Mouse (Mus musculus): ENCODE measurements around the gene Sgce.

The Sgce gene

DNA sequence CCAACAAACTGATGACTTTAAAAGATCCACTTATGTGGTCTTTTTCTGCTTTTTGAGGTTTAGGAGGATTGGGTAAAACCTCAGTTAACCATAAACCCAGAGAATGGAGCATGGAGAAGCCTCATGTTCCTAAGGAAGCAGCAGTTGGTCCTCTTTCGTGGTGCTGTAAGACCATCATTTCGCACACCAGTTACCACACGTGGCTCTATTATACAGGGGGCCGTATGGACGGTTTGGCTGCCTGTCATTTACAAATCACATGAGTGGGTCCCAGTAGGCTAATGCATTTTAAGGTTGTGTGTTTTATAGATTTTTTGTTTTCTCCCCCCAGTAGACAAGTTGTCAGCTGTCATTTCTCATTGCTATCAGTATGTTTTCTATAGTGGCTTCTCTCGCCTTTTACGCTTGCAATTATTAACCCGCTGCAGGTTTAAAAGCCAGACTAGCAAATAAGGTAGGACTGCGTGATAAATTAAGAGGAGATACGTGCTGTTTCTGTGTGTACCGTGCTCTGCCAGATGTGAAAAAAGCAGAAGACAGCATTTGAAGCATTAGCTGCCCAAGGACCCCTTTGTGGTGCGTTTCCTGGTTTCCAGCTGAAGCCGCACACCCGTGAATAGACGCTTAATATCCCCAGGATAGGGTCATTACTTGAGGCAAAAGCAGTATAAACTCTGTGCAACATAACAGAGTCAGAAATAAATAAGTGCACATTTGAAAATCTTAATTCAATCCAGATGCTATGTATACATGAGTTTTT, 22.8 kb downstream of the Sgce start:
- DNase-seq (ENCODE audit: inconsistent age in 2 of 2, low spot score in 1 of 2), result no peak

DNA sequence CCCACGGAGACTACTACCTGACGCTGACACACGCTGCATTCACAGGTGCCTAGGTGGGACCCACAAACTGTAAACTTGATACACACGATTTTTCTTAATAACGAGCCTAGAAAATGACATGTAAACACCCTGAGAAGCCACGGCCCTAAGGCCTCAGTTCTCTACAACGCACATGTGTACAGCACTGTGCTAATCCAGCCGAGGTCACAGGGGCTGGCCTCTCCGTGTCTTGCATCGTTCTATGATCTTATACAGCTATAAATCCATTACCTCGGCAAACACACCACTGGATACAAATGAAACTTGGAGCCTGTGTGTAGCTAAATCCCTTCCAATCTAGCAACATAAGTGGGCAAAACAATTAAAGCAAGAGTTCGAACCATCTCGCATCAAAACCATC, 24.3 kb downstream of the Sgce start:
- no peak for DNase-seq (ENCODE audit: inconsistent age in 2 of 2, low spot score in 1 of 2)

DNA sequence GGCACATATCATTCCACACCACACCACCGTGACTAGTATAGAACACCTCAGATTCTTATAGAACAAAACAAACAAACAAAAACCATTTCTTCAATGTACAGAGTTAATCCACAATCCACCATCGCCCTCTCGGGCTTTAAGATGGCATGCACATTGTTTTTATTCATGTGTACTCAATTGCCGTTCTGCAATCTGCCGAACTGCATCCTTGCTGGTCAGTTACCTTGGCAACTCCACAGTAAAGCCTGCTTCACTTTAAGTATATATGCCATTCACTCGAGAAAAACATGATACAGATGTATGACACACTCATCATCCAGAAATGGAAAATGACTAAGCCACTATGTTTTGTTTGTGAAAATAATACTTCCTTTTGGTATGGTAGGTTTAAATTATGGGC, 24.9 kb downstream of the Sgce start:
- no peak for DNase-seq (ENCODE audit: inconsistent age in 2 of 2, low spot score in 1 of 2)

DNA sequence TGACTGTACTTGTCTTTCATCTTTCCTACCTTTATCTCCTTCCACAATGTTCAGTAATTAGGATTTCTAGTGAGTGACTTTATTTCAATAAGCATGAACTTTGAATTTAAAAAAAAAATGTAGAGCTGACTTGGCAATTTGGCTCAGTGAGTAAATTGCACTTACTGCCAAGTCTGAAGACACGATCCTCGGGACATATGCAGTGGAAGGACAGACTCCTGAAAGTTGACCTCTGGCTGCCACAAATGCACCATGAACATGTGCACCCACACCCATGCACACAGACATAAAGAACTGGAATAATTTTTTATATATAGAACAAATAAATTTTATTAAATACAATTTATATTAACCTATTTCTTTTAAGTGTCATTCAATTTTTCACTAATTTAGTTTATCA, 29.7 kb downstream of the Sgce start:
- no peak for DNase-seq (ENCODE audit: inconsistent age in 2 of 2, low spot score in 1 of 2)

DNA sequence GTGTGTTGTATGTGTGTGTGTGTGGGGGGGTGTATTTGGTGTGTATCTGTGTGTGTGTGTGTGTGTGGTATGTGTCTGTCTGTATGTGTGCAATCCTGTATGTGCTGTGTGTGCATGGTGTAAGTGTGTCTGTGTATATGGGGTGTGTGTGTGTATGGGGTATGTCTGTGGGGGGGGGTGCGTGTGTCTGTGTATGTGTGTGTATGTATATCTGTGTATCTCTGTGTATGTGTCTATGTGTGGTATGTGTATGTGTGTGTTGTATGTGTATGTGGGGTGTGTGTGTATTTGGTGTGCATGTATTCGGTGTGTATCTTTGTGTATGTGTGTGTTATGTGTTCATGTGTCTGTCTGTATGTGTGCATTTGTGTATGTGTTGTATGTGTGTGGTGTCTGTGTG, 30.8 kb downstream of the Sgce start:
- no peak for DNase-seq (ENCODE audit: inconsistent age in 2 of 2, low spot score in 1 of 2)

DNA sequence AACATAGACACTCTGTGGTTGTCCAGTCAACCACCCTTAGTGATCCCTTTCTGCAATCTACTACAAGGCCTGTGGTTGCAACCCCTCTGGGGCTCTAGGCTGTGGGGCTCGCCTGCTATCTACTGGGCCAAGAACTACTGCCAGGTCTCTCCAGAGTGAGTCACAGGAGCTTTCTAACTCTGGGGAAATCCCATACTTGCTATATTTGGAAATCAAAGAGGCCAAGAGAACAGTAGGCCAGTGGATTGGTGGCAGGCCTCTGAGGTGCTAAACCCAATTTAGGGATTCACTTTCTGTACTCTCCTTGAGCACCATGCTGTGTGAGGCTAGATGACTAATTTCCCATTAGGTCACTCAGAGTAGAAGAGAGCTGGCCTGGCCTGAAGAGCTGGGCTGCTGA, 38.0 kb downstream of the Sgce start:
- DNase-seq (ENCODE audit: inconsistent age in 2 of 2, low spot score in 1 of 2), result peak; percentile 80 to 91

DNA sequence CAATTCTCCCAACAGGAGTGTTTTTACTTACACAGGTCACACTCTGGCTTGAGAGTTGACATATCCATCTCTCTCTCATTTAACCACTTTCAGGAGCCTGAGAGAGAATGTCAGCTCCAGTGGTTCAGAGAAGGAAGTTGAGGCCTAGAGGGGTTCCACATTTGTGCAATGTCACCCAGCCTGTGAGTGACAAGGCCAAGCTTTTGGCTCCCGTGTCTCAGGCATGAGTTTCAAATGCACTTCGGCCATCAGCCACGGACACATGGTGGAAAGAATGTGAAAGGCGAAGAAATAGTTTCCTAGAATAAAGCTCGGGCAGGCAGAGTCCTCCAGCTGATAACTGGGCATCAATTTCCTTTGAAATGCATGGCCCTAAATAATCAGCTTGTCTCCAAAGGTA, 40.6 kb downstream of the Sgce start:
- DNase-seq (ENCODE audit: inconsistent age in 2 of 2, low spot score in 1 of 2), result peak in 1 of 2 experiments; percentile 60

DNA sequence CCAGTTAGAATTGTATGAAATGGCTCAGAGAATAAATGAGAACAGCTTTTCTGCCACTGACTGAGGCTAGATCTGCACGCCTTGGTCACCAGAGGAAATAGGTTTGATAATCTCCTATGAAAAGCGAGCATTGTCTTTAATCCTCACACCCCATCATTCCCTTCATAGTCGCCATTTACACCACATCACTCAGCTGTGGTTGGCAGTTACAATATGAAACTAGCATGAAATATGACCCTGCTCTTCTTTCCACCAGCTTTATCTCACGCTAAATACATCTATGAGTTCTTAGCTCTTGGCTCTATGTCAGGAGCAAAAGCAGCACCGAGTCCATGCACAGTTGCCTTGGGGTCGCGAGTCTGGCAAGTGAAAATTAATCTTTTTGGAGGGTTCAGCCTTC, 43.1 kb downstream of the Sgce start:
- no peak for DNase-seq (ENCODE audit: inconsistent age in 2 of 2, low spot score in 1 of 2)

DNA sequence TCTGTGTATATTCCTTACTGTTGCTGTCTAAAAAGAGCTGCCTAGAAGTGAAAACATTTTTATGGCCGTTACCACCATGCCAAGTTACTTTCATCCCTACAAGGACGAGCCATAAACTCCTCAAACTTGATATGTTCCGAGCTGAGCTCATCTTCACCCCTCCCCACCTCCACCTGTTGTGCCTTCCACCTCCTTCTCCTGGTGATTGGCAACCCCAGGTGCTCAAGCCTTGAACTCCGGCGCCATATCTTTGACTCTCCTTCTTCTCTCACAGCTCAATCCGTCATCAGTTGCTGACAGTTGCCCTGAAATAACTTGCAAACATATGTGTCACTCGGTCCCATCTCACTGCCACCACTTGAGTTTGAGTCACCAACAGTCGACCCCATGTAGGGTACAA, 45.4 kb downstream of the Sgce start:
- DNase-seq (ENCODE audit: inconsistent age in 2 of 2, low spot score in 1 of 2), result no peak

DNA sequence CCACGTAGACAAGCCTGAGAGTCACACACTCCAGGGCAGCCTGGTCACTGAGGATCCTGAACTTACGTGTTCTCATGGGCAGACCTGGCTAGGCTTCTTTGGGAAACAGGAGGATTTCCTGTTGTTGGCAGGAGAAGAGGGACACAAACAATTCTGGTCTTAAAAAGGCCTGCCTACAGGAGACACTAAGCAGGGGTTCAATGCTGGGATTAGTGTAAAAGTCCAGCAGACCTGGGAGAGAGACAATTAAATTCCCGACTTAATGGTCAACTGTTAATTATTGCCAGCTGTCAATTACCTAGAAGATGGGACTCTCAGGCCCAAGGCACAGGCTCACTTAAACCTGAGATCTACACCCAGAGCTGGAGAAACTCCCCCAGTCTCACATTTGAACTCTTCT, 51.2 kb downstream of the Sgce start:
- no peak for DNase-seq (ENCODE audit: inconsistent age in 2 of 2, low spot score in 1 of 2)

DNA sequence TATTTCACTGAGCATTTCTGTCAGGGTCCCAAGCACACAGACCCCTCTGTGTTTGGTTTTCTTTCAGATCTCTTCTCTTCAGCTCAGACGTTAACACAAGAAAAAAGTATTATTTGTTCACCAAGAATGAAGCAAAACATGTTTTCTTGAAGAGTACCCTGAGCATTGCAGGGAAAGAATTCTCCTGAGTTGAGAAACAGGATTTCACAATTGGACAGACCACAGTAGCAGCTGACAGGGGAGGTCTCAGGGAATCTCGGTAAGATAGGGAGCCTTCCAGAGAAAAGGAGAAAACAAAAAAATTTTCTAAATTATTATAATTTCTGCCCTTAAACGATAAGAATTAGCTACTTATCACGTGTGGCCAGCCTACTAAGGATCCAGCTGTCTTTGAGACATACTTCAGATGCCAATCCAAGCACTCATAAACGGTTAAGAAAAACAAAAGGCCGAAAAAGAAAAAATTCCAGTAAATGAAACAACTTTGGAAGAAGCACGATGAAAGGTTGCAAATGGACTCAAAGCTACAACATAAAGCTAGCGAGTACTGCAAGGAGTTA, 52.3 kb downstream of the Sgce start:
- no peak for DNase-seq (ENCODE audit: inconsistent age in 2 of 2, low spot score in 1 of 2)

DNA sequence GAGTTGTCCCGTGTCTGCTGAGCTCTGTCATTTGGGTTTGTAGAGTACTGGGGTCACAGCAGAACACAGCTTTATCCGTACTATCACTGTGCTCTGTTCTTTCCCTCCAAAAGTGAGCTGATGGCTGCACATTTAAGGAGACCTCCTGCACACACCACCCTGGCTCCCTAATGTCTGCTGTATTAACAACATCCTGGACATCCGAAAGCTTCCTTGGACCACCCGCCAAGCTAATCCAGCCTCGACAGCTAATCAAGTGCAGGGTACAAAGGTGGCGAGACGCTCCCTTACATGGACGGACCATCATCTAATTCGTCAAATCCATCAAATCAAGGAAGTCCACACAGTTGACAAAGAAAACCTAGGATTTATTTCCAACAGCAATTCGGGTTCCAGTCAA, 53.5 kb downstream of the Sgce start:
- no peak for DNase-seq (ENCODE audit: inconsistent age in 2 of 2, low spot score in 1 of 2)

DNA sequence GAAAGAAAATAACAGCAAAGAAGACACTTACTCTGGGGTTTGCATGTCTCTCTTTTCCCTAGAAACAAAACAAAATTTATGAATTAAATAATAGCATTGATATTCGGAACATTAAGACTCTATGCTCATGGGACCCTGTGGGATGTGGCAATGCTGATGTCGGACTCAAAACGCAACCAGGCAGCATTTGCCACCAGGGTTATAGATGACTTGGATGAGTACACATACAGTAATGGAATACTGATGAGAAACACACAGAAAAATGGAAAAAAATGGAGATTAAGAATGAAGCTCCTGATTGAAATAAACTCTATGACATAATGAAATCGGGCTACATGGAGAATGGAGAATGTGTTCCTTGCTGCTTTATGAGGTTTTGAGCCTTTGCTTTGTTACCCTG, 56.6 kb downstream of the Sgce start:
- DNase-seq (ENCODE audit: inconsistent age in 2 of 2, low spot score in 1 of 2), result no peak

DNA sequence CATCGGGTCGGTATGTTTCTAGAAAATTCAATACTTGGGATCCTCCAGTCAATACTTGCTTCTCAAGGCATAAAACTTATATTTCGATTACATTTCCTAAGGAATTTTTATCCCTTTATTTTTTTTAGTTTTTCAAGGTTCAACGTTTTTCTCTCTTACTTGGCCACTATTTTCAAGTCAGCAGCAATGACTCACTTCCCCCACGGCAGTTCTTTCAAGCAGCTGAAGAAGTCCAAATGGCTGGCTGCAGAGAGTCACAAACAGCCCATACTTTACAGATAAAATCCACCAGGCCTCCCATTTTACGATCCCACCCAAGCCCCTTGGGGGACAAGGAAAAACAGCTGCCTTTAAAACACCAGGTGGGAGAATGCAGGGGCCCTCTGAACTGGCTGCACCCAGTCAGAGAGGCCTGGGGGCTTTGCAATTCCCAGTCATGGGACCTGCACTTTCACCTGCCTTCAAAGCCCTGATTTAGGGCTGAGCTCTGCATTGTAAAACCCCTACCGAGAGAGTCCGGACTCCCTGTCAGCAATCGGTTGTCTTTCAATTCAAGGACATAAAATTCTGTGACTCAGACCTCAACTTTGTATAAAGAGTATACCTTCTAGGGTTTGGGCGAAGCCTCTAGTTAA, 62.2 kb downstream of the Sgce start:
- DNase-seq (ENCODE audit: inconsistent age in 2 of 2, low spot score in 1 of 2), result peak; percentile 29 to 74

DNA sequence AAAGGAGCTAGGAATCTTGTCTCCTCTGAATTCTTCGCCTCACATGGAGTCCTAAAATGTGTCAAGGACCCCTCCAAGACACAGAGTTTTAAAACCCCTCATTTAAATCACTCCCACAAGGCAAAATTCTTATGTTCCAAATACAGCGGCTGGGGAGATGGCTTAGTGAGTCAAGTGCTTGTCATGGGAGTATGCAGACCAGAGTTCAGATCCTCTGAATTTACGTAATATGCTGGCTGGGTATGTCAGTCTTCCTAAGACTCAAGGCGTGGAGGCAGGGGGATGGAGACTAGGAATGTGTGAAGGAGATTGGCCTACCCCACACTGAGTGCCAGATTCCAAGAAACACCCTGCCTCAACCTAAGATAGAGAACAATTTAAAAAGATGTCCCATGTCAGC, 66.4 kb downstream of the Sgce start:
- no peak for DNase-seq (ENCODE audit: inconsistent age in 2 of 2, low spot score in 1 of 2)

DNA sequence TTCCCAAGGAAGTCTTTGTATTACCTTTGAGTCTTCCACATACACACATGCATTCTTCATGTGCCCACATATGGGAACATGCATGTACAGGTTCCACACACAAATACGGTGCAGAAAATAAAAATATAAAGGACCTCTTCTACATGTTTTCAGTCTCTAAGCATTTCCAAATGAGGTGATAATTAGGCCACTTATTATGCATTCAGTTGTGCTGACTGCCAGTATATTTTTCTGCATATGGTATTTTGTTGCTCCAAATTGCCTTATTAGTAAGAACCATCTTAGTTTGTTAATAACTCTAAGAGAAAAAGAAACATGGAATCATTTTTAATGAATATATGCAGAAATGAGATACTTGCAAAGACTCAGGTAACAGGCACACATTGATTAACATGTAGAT, 67.0 kb downstream of the Sgce start:
- no peak for DNase-seq (ENCODE audit: inconsistent age in 2 of 2, low spot score in 1 of 2)

DNA sequence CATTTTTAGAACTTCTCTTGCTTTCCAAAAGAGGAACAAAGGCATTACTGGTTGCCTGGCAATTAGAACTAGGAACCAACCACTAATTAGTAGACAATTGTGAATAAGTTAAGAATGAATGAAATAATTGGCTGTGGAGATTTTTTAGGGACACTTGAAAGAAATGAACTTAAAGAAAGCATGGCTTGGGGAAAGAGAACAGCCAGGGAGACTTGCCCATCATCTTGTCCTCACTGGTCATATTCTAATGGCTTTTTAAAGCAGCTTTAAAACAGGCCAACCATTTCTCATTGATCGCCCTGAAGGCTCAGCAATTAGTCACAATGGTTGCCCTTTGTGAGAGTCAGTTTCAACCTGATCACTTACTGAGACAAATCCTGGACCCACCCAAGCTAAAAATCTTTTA, 69.6 kb downstream of the Sgce start:
- DNase-seq (ENCODE audit: inconsistent age in 2 of 2, low spot score in 1 of 2), result no peak

DNA sequence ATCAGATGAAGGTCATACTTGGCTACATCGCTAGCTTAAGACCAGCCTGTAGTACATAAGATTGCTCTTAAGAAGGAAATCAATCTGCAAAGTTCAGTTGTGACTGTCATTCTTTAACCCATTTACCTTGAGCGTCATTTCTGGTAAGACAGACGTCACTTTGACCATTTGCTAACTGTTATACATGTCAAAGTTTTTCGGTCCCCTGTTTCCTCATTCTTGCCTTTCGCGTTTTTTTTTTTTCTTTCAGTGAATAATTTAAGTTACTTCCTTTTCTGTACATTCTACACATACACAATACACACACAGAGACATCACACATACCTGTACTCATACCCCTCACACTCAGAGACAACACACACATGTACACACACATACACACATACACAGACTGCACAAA, 81.9 kb downstream of the Sgce start:
- DNase-seq (ENCODE audit: inconsistent age in 2 of 2, low spot score in 1 of 2), result no peak

DNA sequence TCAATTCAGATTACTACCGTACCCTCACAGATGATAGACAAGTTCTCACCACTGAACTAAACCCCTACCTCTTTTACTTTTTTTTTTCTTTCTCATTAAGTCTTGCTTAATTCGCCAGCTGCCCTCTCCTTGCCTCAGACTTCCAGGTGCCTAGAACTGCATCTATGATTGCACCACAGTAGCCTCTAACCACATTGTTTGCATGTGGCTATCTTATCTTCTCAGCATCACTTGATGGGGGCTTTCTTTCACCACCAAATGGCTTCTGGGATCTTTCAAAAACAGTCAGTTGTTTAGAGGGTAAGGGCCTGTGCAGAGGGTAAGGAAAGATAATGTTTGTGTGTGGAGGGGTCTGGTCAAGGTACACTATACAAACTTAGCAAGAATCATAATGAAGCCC, 82.7 kb downstream of the Sgce start:
- DNase-seq (ENCODE audit: inconsistent age in 2 of 2, low spot score in 1 of 2), result no peak

DNA sequence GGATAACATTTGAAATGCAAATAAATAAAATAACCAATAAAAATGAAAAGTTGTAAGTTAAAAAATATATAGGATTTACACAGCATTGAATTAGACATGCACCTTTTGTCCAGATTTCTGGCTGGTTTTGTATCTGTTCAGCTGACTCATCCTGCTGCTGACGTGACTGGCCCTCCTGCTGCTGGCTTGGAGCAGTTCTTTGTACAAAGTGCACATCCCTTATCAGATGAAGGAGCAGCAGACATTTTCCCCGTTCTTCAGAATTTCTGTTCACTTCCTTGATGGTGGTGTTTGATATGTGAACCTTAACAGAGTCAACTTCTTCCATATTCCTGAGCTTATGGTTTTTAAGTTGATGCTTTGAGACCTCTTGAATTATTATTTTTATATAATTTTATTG, 83.5 kb downstream of the Sgce start:
- DNase-seq (ENCODE audit: inconsistent age in 2 of 2, low spot score in 1 of 2), result peak; percentile 27 to 49

DNA sequence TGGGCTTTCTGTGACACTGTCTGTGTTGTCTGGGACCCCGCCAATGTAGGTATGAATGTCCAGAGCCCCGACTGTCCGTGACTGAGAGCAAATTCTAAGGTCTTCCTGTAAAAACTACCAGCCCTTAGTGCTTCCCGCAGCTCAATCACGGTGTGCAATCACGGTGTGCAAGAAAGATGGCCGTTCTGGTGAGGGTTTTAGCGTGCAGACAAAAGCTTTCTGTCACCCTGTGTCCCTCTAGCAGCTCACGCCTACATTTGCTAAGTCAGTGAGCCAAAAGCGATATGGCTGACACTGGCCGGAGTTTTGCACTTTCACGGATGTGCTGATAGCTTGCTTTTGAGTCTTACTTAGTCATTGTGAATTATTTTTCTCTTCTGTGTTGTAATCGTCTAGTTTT, 88.1 kb downstream of the Sgce start:
- no peak for DNase-seq (ENCODE audit: inconsistent age in 2 of 2, low spot score in 1 of 2)

DNA sequence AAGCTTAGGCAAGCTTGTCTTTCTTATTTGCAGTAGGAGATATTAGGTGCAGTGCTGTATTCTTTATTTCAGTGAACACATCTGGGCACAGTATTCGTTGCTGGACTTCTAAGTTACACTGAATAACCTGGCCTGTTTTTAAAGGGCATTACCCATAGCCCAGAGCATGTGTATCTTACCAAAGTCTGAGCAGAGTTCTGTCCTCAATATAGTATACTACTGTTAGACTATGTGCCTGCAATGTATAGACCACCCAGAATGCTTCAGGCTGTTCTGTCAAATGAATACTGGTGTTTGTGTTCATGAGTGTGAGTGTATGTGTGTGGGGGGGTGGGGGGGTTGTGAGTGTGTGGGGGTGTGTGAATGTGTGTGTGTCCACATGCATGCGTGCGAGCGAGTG, 91.1 kb downstream of the Sgce start:
- no peak for DNase-seq (ENCODE audit: inconsistent age in 2 of 2, low spot score in 1 of 2)

DNA sequence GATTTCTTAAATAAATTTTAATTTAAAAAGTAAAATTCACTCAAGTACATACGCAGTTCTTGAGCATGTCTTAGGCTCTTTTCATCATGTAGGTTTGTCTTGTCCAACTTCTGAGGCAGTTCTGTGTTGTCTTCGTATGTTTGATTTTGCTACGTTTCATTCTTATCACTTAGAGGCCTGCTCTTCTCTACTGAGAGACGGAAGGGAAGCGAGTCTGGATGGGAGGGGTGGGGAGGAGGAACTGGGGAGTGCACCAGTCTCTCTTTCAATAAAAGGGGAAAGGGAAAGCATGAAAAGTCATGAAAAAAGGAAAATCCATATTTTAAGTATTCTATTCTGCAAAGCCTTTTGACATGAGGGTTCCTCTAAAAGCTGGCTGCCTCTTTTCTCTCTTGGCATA, 91.5 kb downstream of the Sgce start:
- peak in 1 of 2 experiments; percentile 50 for DNase-seq (ENCODE audit: inconsistent age in 2 of 2, low spot score in 1 of 2)

Measured in adrenal gland, adult (tissue).